Mouse (Mus musculus): ENCODE results near the gene Abhd12b.
"Not testable (repeated sequence)": the region's sequence is repeated elsewhere in the genome, so short reads cannot be mapped to it uniquely, and the experiment has no call there.

The Abhd12b gene

DNA sequence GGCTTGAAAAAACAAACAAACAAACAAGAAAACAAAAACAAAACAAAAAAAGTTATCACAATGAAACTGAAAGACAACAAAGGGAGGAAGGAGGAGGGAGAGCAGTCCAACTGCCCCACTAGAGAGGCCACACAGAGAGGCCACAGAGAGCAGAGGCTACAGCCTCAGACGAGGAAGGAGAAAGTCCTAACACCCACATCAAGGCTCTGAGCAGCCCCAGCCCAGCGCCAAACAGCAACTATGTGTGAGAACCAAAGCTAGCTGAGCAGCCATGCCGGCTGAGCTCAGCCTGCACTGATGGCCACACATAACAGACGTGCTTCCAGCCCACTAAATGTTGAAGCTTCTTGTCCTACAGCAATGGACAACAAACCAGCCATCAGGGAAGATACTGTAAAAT lies 14.1 kb upstream of the Abhd12b start:
- DNase-seq (ENCODE audit: low spot score), result no peak

- no peak for DNase-seq (ENCODE audit: low spot score)
Observed at GRCm38 (mm10) chr12:70140542-70140941, 13.4 kb upstream of the Abhd12b start.

GRCm38 (mm10) chr12:70140993-70141576 lies 12.9 kb upstream of the Abhd12b start:
- no peak for DNase-seq (ENCODE audit: low spot score)

GRCm38 (mm10) chr12:70144106-70144587 lies 9.8 kb upstream of the Abhd12b start:
- DNase-seq (ENCODE audit: low spot score), result not testable (repeated sequence)

- peak; percentile 69 for DNase-seq (ENCODE audit: low spot score)
Observed at GRCm38 (mm10) chr12:70144637-70145448, 9.1 kb upstream of the Abhd12b start.

- DNase-seq (ENCODE audit: low spot score), result no peak
Observed at GRCm38 (mm10) chr12:70145586-70145985, 8.4 kb upstream of the Abhd12b start.

- DNase-seq (ENCODE audit: low spot score), result peak; percentile 9
Observed at GRCm38 (mm10) chr12:70147986-70148630, 5.8 kb upstream of the Abhd12b start.

DNA sequence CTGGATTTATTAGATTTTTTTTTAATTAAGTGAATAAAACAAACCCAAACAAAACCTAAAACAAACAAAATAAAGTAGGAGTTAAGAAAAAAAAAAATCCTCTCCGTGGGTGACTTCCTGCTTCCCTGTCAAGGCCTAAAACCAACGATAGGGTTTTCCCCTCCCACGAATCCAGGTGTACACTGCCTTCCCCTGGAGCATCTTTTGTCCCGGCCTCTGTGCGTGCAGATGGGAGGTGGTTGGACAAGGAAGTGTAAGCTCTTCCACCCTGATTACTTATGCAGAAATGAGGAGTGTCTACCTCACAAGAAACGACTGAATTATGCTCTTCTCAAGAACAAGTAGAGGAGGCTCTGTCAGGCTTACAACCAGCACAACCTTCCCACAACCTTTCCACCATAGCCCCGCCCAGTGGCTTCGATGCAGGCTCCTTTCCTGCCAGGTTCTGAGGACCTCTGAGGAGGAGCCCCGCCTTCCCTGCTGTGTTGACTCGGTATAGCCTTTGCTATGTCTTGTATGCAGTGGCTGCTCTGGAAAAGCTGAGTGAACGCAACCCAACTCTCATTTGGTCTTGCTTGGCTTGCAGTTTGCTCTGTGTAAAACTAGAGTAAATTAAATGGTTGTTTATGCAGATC lies 5.2 kb upstream of the Abhd12b start:
- peak; percentile 38 for DNase-seq (ENCODE audit: low spot score)

GRCm38 (mm10) chr12:70156222-70156621 lies 2.3 kb downstream of the Abhd12b start:
- DNase-seq (ENCODE audit: low spot score), result no peak

DNA sequence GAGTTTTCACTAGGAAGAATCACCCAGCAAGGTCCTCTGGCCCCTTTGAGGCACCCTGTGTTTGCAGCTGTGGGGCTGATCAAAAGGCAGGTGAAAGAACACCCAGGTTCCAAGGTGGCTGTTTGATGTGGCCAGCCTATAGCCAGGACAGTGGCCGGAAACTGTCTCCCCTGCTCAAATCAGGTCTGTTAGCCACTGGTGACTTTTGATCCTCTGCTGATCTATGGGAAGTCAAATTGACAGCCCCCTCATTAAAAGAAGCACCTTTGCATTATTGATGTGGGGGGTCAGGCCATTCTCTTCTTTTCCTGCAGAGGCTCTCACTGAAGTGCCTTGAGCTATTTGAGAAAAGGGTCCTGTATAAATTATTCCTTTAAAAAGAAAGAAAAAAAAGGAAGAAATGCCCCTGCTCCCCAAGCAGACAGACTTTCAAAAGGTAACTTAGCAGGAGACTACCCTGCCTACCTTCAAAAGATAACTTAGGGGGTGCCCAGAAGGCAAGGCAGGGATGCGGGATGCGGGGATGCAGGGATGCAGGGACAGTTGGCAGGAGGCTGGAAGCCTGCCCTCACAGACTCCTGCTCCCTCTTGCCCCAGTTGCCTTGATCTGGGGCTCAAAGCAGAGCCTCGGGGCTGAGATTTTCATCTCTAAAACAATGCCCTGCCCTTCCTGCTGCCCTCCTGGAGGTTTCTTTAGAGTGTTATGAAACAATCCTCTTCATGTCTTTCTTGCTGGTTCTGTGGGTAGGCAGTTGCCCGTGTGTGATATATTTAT lies 3.5 kb downstream of the Abhd12b start:
- DNase-seq (ENCODE audit: low spot score), result no peak

GRCm38 (mm10) chr12:70161057-70161456 lies 7.1 kb downstream of the Abhd12b start:
- no peak for DNase-seq (ENCODE audit: low spot score)

- no peak for DNase-seq (ENCODE audit: low spot score)
Observed at GRCm38 (mm10) chr12:70164741-70165140, 10.8 kb downstream of the Abhd12b start.

DNA sequence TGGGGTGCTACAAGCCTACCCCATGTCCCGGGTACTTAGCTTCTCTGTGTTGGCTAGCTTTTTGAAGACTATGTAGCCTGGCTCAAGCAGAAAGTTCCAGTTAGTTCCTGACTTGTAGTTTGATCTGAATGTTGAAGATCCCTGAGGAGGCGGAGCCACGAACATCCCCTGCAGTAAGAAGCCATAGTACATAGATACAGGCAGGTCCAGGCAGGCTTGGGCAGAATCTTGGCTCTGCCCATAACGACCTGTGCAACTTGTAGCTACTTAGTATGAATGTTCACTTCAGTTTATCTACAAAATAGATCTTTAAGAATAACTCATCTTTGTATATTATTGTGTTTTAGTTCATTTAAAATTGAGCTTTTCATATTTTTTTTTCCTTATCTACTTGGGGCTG lies 14.0 kb downstream of the Abhd12b start:
- DNase-seq (ENCODE audit: low spot score), result no peak

- DNase-seq (ENCODE audit: low spot score), result no peak
Observed at GRCm38 (mm10) chr12:70169969-70170368, 16.0 kb downstream of the Abhd12b start.

DNA sequence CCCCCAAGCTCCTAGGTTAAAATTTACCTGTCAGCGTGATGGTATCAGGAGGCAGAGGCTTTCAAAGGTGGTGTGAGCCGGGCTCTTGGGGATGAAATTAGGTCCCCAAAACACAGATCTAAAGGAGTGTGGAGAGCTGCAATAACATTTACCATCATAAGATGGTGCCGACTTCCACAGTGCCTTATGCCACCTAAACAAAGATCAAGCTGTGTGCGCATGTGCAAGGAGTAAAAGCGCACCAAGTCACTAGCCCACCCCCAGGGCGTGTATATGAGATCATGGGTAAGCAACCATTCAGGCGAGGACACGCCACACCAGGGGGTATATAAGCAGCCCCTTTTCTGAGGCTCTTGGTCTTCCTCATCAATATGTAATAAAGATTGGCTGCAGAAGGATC lies 29.6 kb downstream of the Abhd12b start:
- DNase-seq (ENCODE audit: low spot score), result not testable (repeated sequence)

DNA sequence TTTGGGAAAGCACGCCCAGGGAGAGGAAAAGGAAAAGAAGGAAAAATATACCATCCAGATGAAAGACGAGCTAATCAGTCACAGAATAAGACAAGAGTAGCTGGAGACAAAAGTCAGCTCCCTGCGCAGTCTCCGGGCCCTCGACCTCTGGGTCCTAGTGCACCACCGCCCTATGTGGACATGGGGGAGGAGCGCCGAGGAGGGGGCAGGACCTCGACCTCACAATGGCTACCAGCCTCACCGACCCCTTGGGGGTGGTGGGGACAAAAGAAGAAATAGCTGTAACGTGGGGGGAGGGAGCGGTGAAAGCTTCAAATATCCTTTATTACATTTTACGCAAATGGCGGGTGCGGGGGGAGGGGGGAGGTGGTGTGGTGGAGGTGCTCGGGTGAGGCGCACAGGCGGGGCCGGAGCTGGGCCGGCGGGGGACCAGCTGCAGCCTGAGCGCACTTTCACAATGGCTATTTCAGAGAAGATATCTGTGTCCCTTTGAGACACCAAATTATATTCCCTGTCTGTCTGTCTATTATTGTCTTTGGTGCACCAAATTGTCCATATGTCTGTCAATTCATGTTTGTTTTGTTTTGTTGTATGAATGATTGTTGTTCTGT lies 30.3 kb downstream of the Abhd12b start:
- DNase-seq (ENCODE audit: low spot score), result no peak

GRCm38 (mm10) chr12:70192267-70192727 lies 38.4 kb downstream of the Abhd12b start:
- peak; percentile 58 for DNase-seq (ENCODE audit: low spot score)

DNA sequence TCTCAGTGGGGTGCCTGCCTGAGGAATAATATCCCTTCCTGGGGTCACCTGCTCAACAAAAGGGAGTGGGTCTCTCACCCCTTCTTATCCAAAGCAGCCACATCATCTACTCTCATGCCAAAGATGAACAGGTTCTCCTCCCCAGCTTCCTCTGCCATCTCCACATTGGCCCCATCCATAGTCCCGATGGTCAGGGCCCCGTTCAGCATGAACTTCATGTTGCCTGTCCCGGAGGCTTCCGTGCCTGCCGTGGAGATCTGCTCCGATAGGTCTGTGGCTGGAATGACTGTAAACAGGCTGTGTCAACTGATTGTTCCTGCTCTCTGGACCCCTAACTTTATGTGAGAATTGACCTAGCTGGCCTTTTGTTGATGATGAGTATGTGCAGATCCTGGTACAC lies 41.5 kb downstream of the Abhd12b start:
- DNase-seq (ENCODE audit: low spot score), result no peak

GRCm38 (mm10) chr12:70196341-70196740 lies 42.4 kb downstream of the Abhd12b start:
- DNase-seq (ENCODE audit: low spot score), result no peak

DNA sequence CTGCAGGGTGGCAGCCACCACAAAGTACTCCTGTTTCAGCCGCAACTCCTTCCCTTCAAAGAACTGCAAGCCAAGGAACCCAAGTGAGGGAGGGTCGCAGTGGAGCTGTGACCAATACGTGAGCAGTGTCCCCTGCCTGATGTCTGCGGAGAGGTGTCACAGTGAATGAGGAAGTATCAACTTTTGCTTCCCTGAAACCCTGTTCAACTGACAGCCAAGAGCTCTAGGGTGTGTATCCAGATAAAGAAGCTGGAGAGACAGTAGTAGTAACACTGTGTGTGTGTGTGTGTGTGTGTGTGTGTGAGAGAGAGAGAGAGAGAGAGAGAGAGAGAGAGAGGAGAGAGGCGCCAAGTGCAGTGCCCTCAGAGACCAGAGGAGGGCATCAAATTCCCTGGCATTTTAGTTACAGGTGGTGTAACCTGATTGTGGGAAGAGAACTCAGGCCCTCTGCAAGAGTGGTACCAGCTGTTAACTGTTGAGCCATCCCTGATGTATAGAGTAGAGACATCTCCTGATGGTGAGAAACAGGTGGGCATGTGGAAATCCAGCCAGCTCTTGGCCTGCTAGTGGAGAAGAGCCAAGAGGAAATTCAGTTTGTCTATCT lies 48.1 kb downstream of the Abhd12b start:
- no peak for DNase-seq (ENCODE audit: low spot score)

GRCm38 (mm10) chr12:70204433-70204832 lies 50.5 kb downstream of the Abhd12b start:
- DNase-seq (ENCODE audit: low spot score), result no peak
